ENCODE assay signal across 18 mouse cellular contexts in the genomic region with DNA sequence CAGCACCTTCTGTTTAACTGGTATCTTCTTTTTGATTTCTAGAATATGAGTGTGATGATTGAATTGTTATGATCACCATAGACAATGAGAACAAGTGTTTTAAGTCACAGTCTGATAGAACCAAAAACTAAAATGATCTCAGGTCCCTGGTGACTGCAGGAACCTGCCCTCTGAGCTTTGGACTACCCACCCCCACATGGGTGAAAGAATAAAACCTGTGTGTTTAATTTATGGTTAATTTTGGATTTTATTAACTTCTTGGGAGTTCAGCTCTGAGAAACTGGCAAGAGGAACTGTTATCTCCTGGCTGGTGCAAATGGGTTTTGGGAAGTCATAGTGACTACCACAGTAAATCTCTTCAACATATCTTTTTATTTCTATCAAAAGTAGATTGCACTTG.
"Had no signal": no experiment of that assay in that cellular context is flagged by ENCODE, and none has a peak within 500 bp of the region (broad histone marks: within the 10 kb centered on the region; RNA-seq: fewer than 3 reads in every experiment).

No protein-coding gene starts in this region.

- H3K4me3 ChIP-seq: layer of hippocampus, adult 2 months; limb, embryonic 10.5 days; limb, embryonic 13.5 days; lung, embryonic 15.5 days had no signal

- H3K36me3 ChIP-seq: limb, embryonic 10.5 days; limb, embryonic 13.5 days; lung, embryonic 15.5 days had no signal

- DNase-seq: layer of hippocampus, adult 9-11 months; liver, postnatal 0 days; lung, postnatal 14 days; lung, postnatal 4 days; midbrain, embryonic 14.5 days; right cerebral cortex, adult 18-20 months; right cerebral cortex, postnatal 14 days; right cerebral cortex, postnatal 4 days; thymus, adult 2 months; thymus, postnatal 14 days; thymus, postnatal 4 days had no signal

- H3K9ac ChIP-seq: limb, embryonic 13.5 days; liver, embryonic 14.5 days; liver, postnatal 0 days; lung, embryonic 15.5 days had no signal

- H3K4me1 ChIP-seq: lung, embryonic 15.5 days had no signal

- H3K27ac ChIP-seq: hindbrain, postnatal 0 days; layer of hippocampus, adult 2 months; limb, embryonic 10.5 days; limb, embryonic 13.5 days; liver, embryonic 14.5 days; lung, embryonic 15.5 days; stomach, postnatal 0 days had no signal

- H3K27me3 ChIP-seq: lung, embryonic 15.5 days had no signal
